Mouse (Mus musculus) heart, postnatal 0 days (tissue): ENCODE results near the gene Tti1. TPM values are rescaled to one million over a fixed set of nuclear protein-coding genes. Genes with fewer than 3 reads are reported as not detected.
A peak's percentile ranks its signal among the peaks of the same experiment; 100 is the strongest.

Experiments used
- ATAC-seq: fragments of 200-750 bp; cut with Nextera tagmentation; 2 replicates; pipeline ENCODE4 v1.8.0; 2017; ENCODE audit warnings: low read depth, moderate number of reproducible peaks, moderate library complexity; ENCODE audit not compliant: insufficient read depth
- DNase-seq: peaks from one replicate; pipeline ENCODE4 v3.0.0-alpha.2; 2016; ENCODE audit warnings: low spot score
- H3K27ac ChIP-seq: fragments of 300-500 bp; sonication (generic); 2 replicates; pipeline ENCODE4 v1.5.1; 2014; ENCODE audit warnings: low read depth, mild to moderate bottlenecking
- H3K27me3 ChIP-seq: fragments of 300-500 bp; sonication (generic); 2 replicates; pipeline ENCODE4 v1.6.1; 2014; ENCODE audit warnings: low read length, mixed read lengths; ENCODE audit not compliant: control insufficient read depth, insufficient read depth
- H3K36me3 ChIP-seq: fragments of 300-500 bp; sonication (generic); replicated peaks from 2 replicates; pipeline ENCODE4 v1.6.1; 2014; ENCODE audit warnings: low read length, mixed read lengths; ENCODE audit not compliant: control insufficient read depth, insufficient read depth
- H3K4me1 ChIP-seq: fragments of 300-500 bp; sonication (generic); 2 replicates; pipeline ENCODE4 v1.6.1; 2014; ENCODE audit warnings: antibody characterized with exemption; ENCODE audit not compliant: control insufficient read depth, insufficient read depth
- H3K4me2 ChIP-seq: fragments of 300-500 bp; sonication (generic); 2 replicates; pipeline ENCODE4 v1.6.1; 2014; ENCODE audit warnings: low read depth, mild to moderate bottlenecking, low read length, moderate library complexity
- H3K4me3 ChIP-seq: fragments of 300-500 bp; sonication (generic); 2 replicates; pipeline ENCODE4 v1.5.1; 2014; ENCODE audit warnings: low read depth, low read length
- H3K9ac ChIP-seq: fragments of 300-500 bp; sonication (generic); replicated peaks from 2 replicates; pipeline ENCODE4 v1.6.1; 2014; ENCODE audit warnings: low read depth, low read length, mixed read lengths
- H3K9me3 ChIP-seq: fragments of 300-500 bp; sonication (generic); replicated peaks from 2 replicates; pipeline ENCODE4 v1.6.1; 2016; ENCODE audit warnings: low read length; ENCODE audit not compliant: control insufficient read depth
- CTCF ChIP-seq: IDR thresholded peaks from 2 replicates; pipeline ENCODE4 v1.5.1; 2016; ENCODE audit warnings: antibody characterized with exemption, control low read depth, low read depth
- EP300 ChIP-seq: IDR thresholded peaks from 2 replicates; pipeline ENCODE4 v1.6.1; 2016; ENCODE audit warnings: antibody characterized with exemption, low read depth
- WGBS: fragments of 180-500 bp; shearing (Covaris S2); extraction: QIAGEN DNeasy Blood & Tissue Kit; methylation state at CpG from one replicate; pipeline ENCODE4 v1.1.7; 2014; 5-methylcytosine and 5-hydroxymethylcytosine counted together
- polyA plus RNA-seq: library from polyadenylated mRNA; unstranded; fragments of >200 nt; fragmentation: Nextera tagmentation; extraction: Ambion mirVana; gene quantifications from 2 replicates; pipeline ENCODE4 v1.2.1, GENCODE M21; 2015
- total RNA-seq: library from RNA; depleted of rRNA; stranded (reverse); fragments of >200 nt; gene quantifications from 2 replicates; pipeline ENCODE4 v1.2.3, GENCODE M21; 2014; ENCODE audit warnings: low replicate concordance; rRNA removed

Gene Tti1
- total and polyA plus RNA-seq, 2 experiments from 2014 or later = 13.2 to 23.2 TPM

GRCm38 (mm10) chr2:157940586-157941185 is 87.5 kb downstream of the Tti1 start:
- TF ChIP-seq CTCF = no peak
- TF ChIP-seq EP300 = no peak
- no peak overlapping the region for H3K4me3 ChIP-seq
- DNase-seq = no peak

GRCm38 (mm10) chr2:157936676-157937075 is 91.6 kb downstream of the Tti1 start:
- H3K9me3 ChIP-seq = no peaks in the 10 kb centered on the region
- no peak for DNase-seq
- H3K36me3 ChIP-seq = no peaks in the 10 kb centered on the region
- no peak overlapping the region for H3K9ac ChIP-seq
- H3K27ac ChIP-seq = no peak overlapping the region
- no peak for ATAC-seq
- H3K27me3 ChIP-seq = peaks cover 34% of the 10 kb centered on the region
- H3K4me2 ChIP-seq = no peak overlapping the region
- no peak overlapping the region for H3K4me3 ChIP-seq
- 79% methylated on average over 4 of the region's 4 CpGs for WGBS
- no peak for TF ChIP-seq CTCF
- no peak for TF ChIP-seq EP300
- no peaks in the 10 kb centered on the region for H3K4me1 ChIP-seq

More at GRCm38 (mm10) chr2:157940586-157941185, 87.5 kb downstream of the Tti1 start:
- no peak for ATAC-seq
- Histone ChIP-seq H3K4me2 (peak overlapping the region; percentile 18; the same call in 1 of the 2 replicates), H3K27me3 (peaks cover 52% of the 10 kb centered on the region), H3K9me3 (no peaks in the 10 kb centered on the region), H3K27ac (no peak overlapping the region), H3K9ac (no peak overlapping the region), H3K4me1 (peaks cover 7% of the 10 kb centered on the region; the same call in 1 of the 2 replicates), H3K36me3 (no peaks in the 10 kb centered on the region)
- 8% methylated on average over 18 of the region's 18 CpGs for WGBS

GRCm38 (mm10) chr2:157935444-157936171 is 92.6 kb downstream of the Tti1 start:
- H3K4me2 ChIP-seq = no peak overlapping the region
- H3K4me3 ChIP-seq = no peak overlapping the region
- H3K4me1 ChIP-seq = no peaks in the 10 kb centered on the region
- TF ChIP-seq CTCF (no peak), EP300 (no peak)
- H3K9ac ChIP-seq = no peak overlapping the region
- WGBS = 40% methylated on average over 11 of the region's 11 CpGs
- peaks cover 23% of the 10 kb centered on the region; the same call in 1 of the 2 replicates for H3K27me3 ChIP-seq
- no peak for ATAC-seq
- DNase-seq = no peak
- H3K36me3 ChIP-seq = no peaks in the 10 kb centered on the region
- no peaks in the 10 kb centered on the region for H3K9me3 ChIP-seq
- H3K27ac ChIP-seq = no peak overlapping the region

- H3K27ac ChIP-seq = no peak overlapping the region
- peaks cover 14% of the 10 kb centered on the region; the same call in 1 of the 2 replicates for H3K27me3 ChIP-seq
- no peak for DNase-seq
- H3K36me3 ChIP-seq = no peaks in the 10 kb centered on the region
- no peak for ATAC-seq
- H3K9ac ChIP-seq = no peak overlapping the region
- no peaks in the 10 kb centered on the region for H3K4me1 ChIP-seq
- WGBS = 56% methylated on average over 4 of the region's 4 CpGs
- no peaks in the 10 kb centered on the region for H3K9me3 ChIP-seq
- TF ChIP-seq CTCF (no peak), EP300 (no peak)
- H3K4me2 ChIP-seq = no peak overlapping the region
- no peak overlapping the region for H3K4me3 ChIP-seq
These were observed 95.6 kb downstream of the Tti1 start for GRCm38 (mm10) chr2:157932655-157933054.

Other genes starting within 250 kb of the Tti1 start
- not detected in 2 replicates for gene Vstm2l, start 113.8 kb downstream of the Tti1 start, total RNA-seq
- 0.08 TPM in 1 of 2 replicates, not detected in the other for gene Vstm2l, start 113.8 kb downstream of the Tti1 start, polyA plus RNA-seq
- 13.5 and 14.9 TPM in 2 replicates for gene Rprd1b, start 64 bp upstream of the Tti1 start, total RNA-seq
- gene Rprd1b, start 64 bp upstream of the Tti1 start, polyA plus RNA-seq = 19.4 and 24.5 TPM in 2 replicates
- 445 and 622 TPM in 2 replicates for gene Tgm2, start 118.0 kb upstream of the Tti1 start, total RNA-seq
- 136 and 155 TPM in 2 replicates for gene Tgm2, start 118.0 kb upstream of the Tti1 start, polyA plus RNA-seq
- gene D630003M21Rik, start 200.8 kb upstream of the Tti1 start, total RNA-seq = 2.0 and 2.4 TPM in 2 replicates
- 2.1 and 2.5 TPM in 2 replicates for gene D630003M21Rik, start 200.8 kb upstream of the Tti1 start, polyA plus RNA-seq
- not detected in 2 replicates for gene Bpi, start 229.7 kb upstream of the Tti1 start, total RNA-seq
- not detected in 2 replicates for gene Bpi, start 229.7 kb upstream of the Tti1 start, polyA plus RNA-seq